Mouse (Mus musculus) G1E (cell line): ENCODE data around the gene Utp15. TPM values are rescaled to one million over a fixed set of nuclear protein-coding genes. Genes with fewer than 3 reads are reported as not detected.

Source experiments
- ATAC-seq: 2 replicates; pipeline ENCODE4 v1.8.0; 2016; ENCODE audit warnings: mild to moderate bottlenecking; ENCODE audit not compliant: insufficient number of reproducible peaks, poor library complexity, low FRiP score, severe bottlenecking; ENCODE audit errors: extremely low read depth
- DNase-seq: peaks from one replicate; pipeline ENCODE4 v3.0.0; 2012; ENCODE audit warnings: low spot score
- H3K27me3 ChIP-seq: 2 replicates; pipeline ENCODE4 v1.6.1; 2012; ENCODE audit warnings: mild to moderate bottlenecking, low read length, inconsistent platforms; ENCODE audit not compliant: insufficient read depth
- H3K36me3 ChIP-seq: replicated peaks from 2 replicates; pipeline ENCODE3; 2012; ENCODE audit warnings: mild to moderate bottlenecking, inconsistent platforms
- H3K4me1 ChIP-seq: 2 replicates; pipeline ENCODE4 v1.6.1; 2012; ENCODE audit warnings: low read depth, low read length, inconsistent platforms, mixed read lengths; ENCODE audit not compliant: insufficient read depth
- H3K4me3 ChIP-seq: 2 replicates; pipeline ENCODE4 v1.5.1; 2012; ENCODE audit warnings: low read depth, mild to moderate bottlenecking, inconsistent platforms, low read length, moderate library complexity, mixed read lengths
- H3K9me3 ChIP-seq: replicated peaks from 2 replicates; pipeline ENCODE4 v1.6.1; 2012; ENCODE audit warnings: inconsistent platforms
- CTCF ChIP-seq: IDR thresholded peaks from 2 replicates; pipeline ENCODE4 v1.5.1; 2012; ENCODE audit warnings: low read depth, low read length, inconsistent platforms, mixed read lengths
- GATA1 ChIP-seq: IDR thresholded peaks from 2 replicates; pipeline ENCODE4 v1.6.1; 2012; ENCODE audit warnings: borderline replicate concordance, low read length, inconsistent platforms, mixed read lengths
- GATA2 ChIP-seq: IDR thresholded peaks from 2 replicates; pipeline ENCODE4 v1.6.1; 2012; ENCODE audit warnings: low read depth, low read length, inconsistent platforms, borderline replicate concordance
- POLR2AphosphoS5 ChIP-seq: IDR thresholded peaks from 2 replicates; pipeline ENCODE4 v1.6.1; 2012; ENCODE audit warnings: low read depth, low read length, inconsistent platforms; ENCODE audit not compliant: insufficient replicate concordance
- TAL1 ChIP-seq: conservative IDR thresholded peaks from 2 replicates; pipeline ENCODE4 v1.6.1; 2012; ENCODE audit warnings: low read depth, low read length, inconsistent platforms, mixed read lengths
- polyA plus RNA-seq: library from polyadenylated mRNA; stranded (reverse); fragments of >175 nt; gene quantifications from 2 replicates; pipeline ENCODE4 v1.2.3, GENCODE M21; 2012
- total RNA-seq, 2 experiments: library from RNA; stranded (forward) in 1 of 2; stranded (reverse) in 1 of 2; fragments of 200-1000 nt in 1 of 2; fragments of >200 nt in 1 of 2; fragmentation: Nextera tagmentation in 1 of 2; gene quantifications; 2 replicates each; pipeline ENCODE4 v1.2.3; 2014 to 2017

The Utp15 gene
- total and polyA plus RNA-seq, 3 experiments, result 21.3 to 81.2 (median 51.6) TPM

DNA sequence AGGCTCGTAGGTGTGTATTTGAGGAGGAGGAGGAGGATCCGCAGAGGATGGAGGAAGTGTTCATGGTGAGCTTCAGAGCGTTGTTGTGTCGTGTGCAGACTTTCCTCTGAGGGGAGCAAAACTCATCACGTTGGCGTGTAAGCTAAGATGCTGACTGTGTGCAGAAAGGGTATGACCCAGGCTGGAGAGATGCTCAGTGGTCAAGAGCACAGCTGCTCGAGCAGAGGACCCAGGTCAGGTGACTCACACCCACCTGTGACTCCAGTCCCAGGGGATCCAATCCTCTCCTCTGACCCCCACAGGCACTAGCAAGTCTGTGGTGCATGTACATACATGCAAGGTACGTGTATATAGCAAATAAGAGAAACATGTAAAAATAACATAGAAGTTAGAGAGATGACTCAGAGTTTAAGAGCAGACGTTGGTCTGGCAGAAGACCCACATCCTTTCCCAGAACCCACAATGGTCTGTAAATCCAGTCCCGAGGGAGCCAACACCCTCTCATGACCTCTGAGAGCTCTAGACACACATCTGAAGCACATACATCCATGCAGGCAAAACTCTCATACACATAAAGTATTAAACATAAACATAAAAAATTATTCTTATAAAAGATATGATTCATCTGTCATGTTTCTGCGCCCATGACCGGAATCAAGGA is 18.3 kb upstream of the Utp15 start:
- H3K9me3 ChIP-seq, result no peaks in the 10 kb centered on the region
- no peak for DNase-seq
- TF ChIP-seq CTCF (no peak), GATA2 (no peak), TAL1 (no peak), GATA1 (no peak), POLR2AphosphoS5 (no peak)
- peaks cover 14% of the 10 kb centered on the region for H3K27me3 ChIP-seq
- no peak overlapping the region for H3K4me3 ChIP-seq
- H3K4me1 ChIP-seq, result peaks cover 10% of the 10 kb centered on the region
- no peak for ATAC-seq
- H3K36me3 ChIP-seq, result peaks cover 6% of the 10 kb centered on the region

DNA sequence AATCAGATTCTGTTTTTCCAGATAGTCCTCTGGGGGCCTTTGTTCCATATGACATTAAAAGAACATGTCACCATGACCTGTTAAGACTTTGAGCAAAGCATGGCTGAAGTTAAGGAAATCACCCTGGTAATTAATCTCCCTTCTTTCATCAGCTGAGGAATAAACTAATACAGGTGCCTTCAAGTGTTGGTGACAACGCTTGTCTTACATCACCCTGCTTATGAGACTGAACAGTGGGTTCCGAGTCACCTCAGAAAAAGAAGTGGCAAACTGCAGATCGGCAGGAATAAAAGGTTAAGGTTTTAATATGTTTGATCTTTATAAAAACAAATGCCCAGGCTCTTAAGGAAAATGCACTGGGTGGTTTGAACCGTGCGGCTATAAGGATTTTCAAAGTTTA is 16.8 kb upstream of the Utp15 start, which contains the start of gene Gm21976:
TSS of gene Gm21976 (plus strand) at position 202 of the 400 bp plus-strand sequence.
- TF ChIP-seq CTCF, result no peak
- TF ChIP-seq GATA2, result no peak
- TF ChIP-seq TAL1, result no peak
- TF ChIP-seq GATA1, result no peak
- TF ChIP-seq POLR2AphosphoS5, result no peak
- Histone ChIP-seq H3K4me1 (peaks cover 24% of the 10 kb centered on the region), H3K9me3 (no peaks in the 10 kb centered on the region), H3K4me3 (no peak within 1 kb of the TSS), H3K36me3 (peaks cover 13% of the 10 kb centered on the region), H3K27me3 (peaks cover 10% of the 10 kb centered on the region)
- ATAC-seq, result no peak
- DNase-seq, result no peak

DNA sequence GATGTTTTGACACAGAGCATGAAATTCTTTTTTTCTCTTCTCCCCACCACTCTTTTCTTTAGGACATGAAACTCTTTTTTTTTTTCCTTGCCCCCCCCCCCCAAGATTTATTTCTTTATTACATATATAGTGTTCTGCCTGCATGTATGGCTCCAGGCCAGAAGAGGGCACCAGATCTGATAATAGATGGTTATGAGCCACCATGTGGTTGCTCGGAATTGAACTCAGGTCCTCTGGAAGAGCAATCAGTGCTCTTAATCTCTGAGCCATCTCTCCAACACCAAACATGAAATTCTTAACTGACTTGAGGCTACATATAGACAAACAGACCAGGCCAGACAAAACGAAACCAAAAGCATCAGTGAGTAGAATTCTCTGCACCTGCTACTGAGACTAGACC is 14.7 kb upstream of the Utp15 start:
- no peak overlapping the region; the same call in 1 of the 2 replicates for H3K4me3 ChIP-seq
- peaks cover 33% of the 10 kb centered on the region for H3K36me3 ChIP-seq
- peaks cover 34% of the 10 kb centered on the region for H3K4me1 ChIP-seq
- H3K9me3 ChIP-seq, result no peaks in the 10 kb centered on the region
- ATAC-seq, result no peak
- no peak for TF ChIP-seq GATA2
- TF ChIP-seq TAL1, result no peak
- TF ChIP-seq POLR2AphosphoS5, result no peak
- no peak for TF ChIP-seq GATA1
- TF ChIP-seq CTCF, result no peak
- no peak for DNase-seq
- peaks cover 3% of the 10 kb centered on the region; the same call in 1 of the 2 replicates for H3K27me3 ChIP-seq

DNA sequence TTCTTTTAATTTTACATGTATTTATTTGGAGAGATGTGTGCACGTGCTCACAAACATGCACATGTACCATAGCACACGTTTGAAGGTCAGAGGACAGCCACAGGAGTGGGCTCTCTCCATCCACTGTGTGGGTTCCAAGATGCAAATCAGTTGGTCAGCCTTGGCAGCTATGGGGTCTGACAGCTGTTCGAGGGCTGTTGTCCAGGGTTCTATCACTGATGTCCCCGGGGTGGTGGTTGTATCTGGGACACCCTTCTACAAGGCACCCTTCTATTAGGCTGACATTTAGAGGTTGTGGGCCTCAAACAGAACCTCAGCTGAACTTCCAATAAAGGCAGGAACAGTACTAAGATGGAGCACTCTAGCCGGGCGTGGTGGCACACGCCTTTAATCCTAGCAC is 13.4 kb upstream of the Utp15 start:
- no peak for ATAC-seq

DNA sequence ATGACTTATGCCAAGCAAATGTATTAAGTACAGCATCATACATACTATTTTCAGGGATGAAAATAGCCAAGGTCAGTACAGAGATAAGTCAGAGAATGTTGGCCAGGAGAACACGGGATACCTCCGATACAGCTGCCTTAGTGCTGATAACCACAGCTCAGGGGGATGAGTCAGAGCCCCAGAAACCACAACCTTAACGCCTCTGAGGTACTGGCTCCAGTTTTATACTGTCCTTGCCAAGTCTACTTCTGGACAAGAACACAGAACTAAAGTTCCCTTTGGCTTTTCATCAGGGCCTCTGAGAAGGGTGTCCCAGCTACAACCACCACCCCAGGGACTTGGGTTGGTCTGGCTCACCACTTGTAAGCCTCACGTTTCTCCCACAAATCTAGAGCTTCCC is 12.8 kb upstream of the Utp15 start:
- Histone ChIP-seq H3K4me3 (no peak overlapping the region), H3K36me3 (peaks cover 52% of the 10 kb centered on the region), H3K27me3 (no peaks in the 10 kb centered on the region), H3K9me3 (no peaks in the 10 kb centered on the region), H3K4me1 (peaks cover 34% of the 10 kb centered on the region)
- peak; percentile 98 for ATAC-seq
- TF ChIP-seq TAL1, result peak; percentile 77
- TF ChIP-seq CTCF, result no peak
- peak; percentile 64 for DNase-seq

More for the DNA sequence above, 13.4 kb upstream of the Utp15 start:
- no peaks in the 10 kb centered on the region for H3K9me3 ChIP-seq
- no peak for TF ChIP-seq CTCF
- no peak for TF ChIP-seq TAL1
- TF ChIP-seq POLR2AphosphoS5, result no peak
- TF ChIP-seq GATA2, result no peak
- TF ChIP-seq GATA1, result no peak
- H3K4me3 ChIP-seq, result no peak overlapping the region; the same call in 1 of the 2 replicates
- H3K27me3 ChIP-seq, result peaks cover 3% of the 10 kb centered on the region; the same call in 1 of the 2 replicates
- no peak for DNase-seq
- peaks cover 34% of the 10 kb centered on the region for H3K4me1 ChIP-seq
- H3K36me3 ChIP-seq, result peaks cover 45% of the 10 kb centered on the region

DNA sequence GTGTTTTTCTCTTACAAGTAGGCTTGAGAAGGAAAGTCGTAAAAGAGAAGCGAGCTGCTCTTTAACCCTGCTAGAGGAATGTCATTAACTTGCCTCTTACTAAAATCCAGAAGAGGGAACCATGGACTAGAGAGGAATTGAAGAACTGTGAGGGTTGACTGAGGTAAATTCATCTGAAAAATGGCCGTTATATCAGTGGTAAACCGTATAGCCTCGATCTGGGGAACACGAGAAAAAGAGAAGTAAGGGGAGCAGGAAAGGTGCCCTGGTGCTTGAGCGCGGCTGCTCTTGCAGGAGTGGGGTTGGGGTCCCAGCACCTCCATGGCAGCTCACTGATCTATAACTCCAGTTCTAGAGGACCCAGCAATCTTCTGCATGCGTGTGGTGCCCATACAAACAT is 11.2 kb upstream of the Utp15 start:
- H3K27me3 ChIP-seq, result no peaks in the 10 kb centered on the region
- H3K4me1 ChIP-seq, result peaks cover 34% of the 10 kb centered on the region
- no peak for DNase-seq
- TF ChIP-seq GATA2 (no peak), POLR2AphosphoS5 (no peak), CTCF (no peak), TAL1 (no peak), GATA1 (no peak)
- ATAC-seq, result no peak
- no peak overlapping the region for H3K4me3 ChIP-seq
- H3K36me3 ChIP-seq, result peaks cover 64% of the 10 kb centered on the region
- no peaks in the 10 kb centered on the region for H3K9me3 ChIP-seq
